Comparison of ENCODE assay signal across 28 mouse cellular contexts in genomic region chrX:11190851-11191250, GRCm38 (mm10).
"Had no signal": no experiment of that assay in that cellular context is flagged by ENCODE, and none has a peak within 500 bp of the region (broad histone marks: within the 10 kb centered on the region; RNA-seq: fewer than 3 reads in every experiment).

No protein-coding gene starts in this region.

- H3K4me3 ChIP-seq: limb, embryonic 10.5 days; limb, embryonic 12.5 days; limb, embryonic 13.5 days; limb, embryonic 15.5 days; liver, embryonic 12.5 days; liver, embryonic 13.5 days; liver, embryonic 15.5 days; lung, embryonic 15.5 days; megakaryocyte, embryonic 14.5 days; midbrain, embryonic 10.5 days; midbrain, embryonic 12.5 days; midbrain, embryonic 13.5 days; midbrain, embryonic 15.5 days; myocyte; neural tube, embryonic 12.5 days had no signal

- DNase-seq: left cerebral cortex, postnatal 4 days; liver; liver, embryonic 13.5 days; liver, postnatal 0 days; lung, adult 18-20 months; lung, adult 2 months; lung, embryonic 14.5 days; lung, postnatal 10 days; lung, postnatal 14 days; lung, postnatal 36 days; lung, postnatal 4 days; midbrain, embryonic 14.5 days had no signal

- H3K27ac ChIP-seq: limb, embryonic 10.5 days; limb, embryonic 12.5 days; limb, embryonic 13.5 days; limb, embryonic 15.5 days; liver, embryonic 12.5 days; liver, embryonic 13.5 days; liver, embryonic 14.5 days; liver, embryonic 15.5 days; lung, embryonic 15.5 days; macrophage; midbrain, embryonic 10.5 days; midbrain, embryonic 12.5 days; midbrain, embryonic 13.5 days; midbrain, embryonic 15.5 days; neural tube, embryonic 12.5 days had no signal
